Mouse (Mus musculus): ENCODE measurements around the gene Adgrg6.
A peak's percentile ranks its signal among the peaks of the same experiment; 100 is the strongest.

Gene Adgrg6

DNA sequence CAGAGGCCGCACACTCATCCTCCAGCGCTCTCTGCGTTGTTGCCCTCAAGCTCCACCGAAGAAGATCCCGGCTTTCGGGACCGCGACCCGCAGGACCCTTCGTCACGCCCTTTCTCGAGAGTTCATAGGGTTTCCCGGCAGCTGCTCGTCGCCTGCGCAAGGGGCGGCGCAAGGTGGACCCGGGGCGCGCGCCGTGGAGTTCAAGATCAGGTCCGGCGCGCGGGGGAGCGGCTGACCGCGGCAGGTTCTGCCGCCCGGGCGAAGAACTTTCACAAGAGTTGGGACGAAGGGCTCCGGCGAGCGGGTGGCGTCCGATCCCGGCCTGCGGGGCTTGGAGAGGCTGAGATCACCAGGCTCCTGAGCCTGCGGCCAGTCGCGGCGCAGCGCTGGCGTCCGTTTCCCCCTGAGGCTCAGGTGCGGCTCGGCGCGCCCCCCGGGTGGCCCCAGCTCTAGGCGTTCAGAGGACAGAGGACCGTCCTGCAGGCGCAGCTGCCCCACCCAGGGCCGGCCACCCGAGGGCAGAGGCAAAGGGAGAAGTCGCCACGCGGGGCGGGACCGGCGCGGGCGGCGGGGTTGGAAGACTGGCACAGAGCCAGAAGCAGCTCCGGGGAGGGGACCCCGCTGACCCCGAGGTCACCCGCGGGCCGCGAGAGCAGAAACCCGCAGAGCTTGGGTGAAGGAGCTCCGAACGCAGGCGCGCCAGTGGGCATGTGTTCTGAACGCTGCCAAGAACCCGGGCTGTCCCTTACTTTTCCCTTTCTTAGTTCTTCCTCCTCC lies at the start of gene Adgrg6:
Adgrg6 (minus strand) TSS at position 719 of the 777 bp plus-strand sequence.
- DNase-seq = peak; percentile 23

GRCm38 (mm10) chr10:14592215-14592614 lies 46.8 kb upstream of the Adgrg6 start:
- DNase-seq = no peak

GRCm38 (mm10) chr10:14590816-14591215 lies 45.4 kb upstream of the Adgrg6 start:
- no peak for DNase-seq

DNA sequence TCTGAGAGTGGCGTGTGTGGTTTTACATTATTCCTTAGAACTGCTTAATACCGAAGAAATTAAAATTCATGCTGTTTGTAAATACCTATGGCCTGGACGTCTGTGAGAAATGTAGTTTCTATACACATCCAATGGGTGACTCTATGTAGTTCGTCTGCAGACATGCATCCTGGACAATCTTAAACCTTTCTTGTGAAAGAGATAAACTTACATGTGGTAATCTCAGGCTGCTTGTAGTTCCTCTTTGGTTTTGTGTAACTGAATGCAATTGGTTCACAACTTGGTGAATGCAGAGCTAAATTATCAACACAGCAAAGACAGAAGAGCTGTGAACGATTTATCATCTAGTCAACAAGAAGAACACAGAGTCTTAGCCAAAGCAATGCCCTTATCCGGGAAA lies 44.2 kb upstream of the Adgrg6 start:
- no peak for DNase-seq

- DNase-seq = no peak
These were observed 38.0 kb upstream of the Adgrg6 start for GRCm38 (mm10) chr10:14583496-14583895.

- no peak for DNase-seq
These were observed 28.8 kb upstream of the Adgrg6 start for GRCm38 (mm10) chr10:14574255-14574654.

GRCm38 (mm10) chr10:14571143-14571542 lies 25.7 kb upstream of the Adgrg6 start:
- no peak for DNase-seq

DNA sequence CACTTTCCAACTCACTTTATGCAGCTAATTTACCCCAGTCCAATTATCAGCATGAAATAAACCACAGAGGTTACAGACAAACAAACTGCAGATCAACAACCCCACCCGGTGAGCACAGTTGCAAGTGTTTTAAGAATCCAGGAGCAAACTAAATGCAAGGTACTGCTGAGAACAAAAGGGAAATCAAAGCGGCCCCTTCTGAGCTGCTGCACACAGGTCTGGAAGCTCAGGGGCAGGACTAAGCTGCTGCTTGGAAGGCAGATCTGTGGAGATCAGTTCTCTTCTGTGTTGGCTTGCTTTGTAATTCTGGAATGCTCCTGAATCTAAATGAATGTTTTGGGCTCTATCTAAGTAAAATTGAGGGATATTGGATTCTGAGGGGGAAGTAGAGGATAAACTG lies 25.2 kb upstream of the Adgrg6 start:
- no peak for DNase-seq

DNA sequence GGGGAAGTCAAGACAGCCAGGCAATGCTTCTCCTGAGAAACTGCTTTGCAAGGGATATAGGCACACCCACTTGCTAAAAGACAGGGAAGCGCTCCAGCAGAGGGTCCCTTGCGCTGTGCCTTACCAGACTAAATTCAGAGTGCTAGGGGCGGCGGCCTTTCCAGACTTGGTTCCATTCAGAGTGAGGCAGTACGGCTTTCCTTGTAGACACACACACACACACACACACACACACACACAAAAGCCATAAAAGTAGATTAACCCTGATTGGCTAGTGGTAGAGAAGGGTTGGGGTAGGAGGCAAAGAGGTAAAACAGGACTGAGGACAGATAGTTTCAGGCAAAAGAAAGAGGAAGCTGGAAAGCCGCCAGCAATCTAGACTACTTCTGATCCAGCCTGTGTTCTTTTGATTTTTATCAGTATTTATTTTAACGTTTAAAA lies 672 bp upstream of the Adgrg6 start:
- no peak for DNase-seq

- DNase-seq = no peak
These were observed 885 bp downstream of the Adgrg6 start for GRCm38 (mm10) chr10:14544608-14544940.

GRCm38 (mm10) chr10:14543511-14544067 lies 1.9 kb downstream of the Adgrg6 start:
- DNase-seq = no peak

DNA sequence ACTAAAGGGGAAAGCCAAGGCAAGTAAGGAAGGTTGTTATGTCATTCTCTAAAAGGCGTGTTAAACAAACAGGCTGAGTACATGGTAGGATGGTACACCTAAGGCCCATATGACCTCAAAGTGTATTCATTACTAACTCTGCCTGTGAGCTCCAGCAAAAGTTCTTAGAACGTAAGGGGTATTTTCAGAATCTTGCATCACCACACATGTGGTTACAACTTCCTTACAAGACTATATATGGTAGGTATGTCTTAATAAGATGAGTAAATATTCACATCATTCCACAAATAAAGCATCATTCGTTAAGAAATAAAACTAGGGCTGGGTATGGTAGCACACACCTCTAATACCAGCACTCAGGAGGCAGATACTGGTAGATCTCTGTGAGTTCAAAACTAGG lies 8.4 kb downstream of the Adgrg6 start:
- no peak for DNase-seq

- DNase-seq = no peak
These were observed 14.4 kb downstream of the Adgrg6 start for GRCm38 (mm10) chr10:14531090-14531489.

DNA sequence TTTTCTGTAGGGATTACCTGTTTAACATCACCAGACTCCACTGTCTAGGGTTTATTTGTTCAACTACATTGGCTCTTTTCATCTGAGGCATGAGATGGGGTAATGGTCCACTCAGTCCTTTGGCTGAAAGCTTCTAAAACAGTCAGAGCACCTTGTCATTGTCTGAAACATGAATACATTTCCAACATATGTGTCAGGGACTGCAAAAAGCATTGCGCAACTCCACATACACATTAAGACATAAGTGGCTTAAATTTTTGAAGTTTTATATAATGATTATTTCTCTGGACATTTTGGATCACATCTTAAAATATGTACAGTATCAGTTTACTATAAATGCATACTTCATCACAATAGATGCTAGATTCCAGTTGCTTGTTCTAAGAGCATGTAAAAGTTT lies 14.8 kb downstream of the Adgrg6 start:
- DNase-seq = no peak

DNA sequence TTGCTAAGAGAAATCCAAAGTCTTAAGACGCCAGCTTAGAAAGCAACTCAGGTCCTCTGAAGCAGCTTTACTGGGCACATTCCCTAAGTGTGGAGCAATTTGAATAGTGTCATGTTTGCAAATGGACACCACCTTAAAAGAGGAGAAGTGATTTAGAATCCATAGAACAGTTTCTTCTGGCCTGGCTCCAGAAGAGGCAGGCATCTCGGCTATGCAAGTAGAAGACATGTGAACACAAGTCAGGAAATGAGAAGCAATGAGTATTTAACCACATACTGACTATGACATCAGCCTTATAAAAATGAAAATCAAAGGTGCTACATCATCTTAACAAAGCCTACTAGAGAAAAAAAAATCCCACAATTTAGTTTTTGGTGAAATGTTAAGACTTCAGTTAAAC lies 17.7 kb downstream of the Adgrg6 start:
- no peak for DNase-seq

- no peak for DNase-seq
These were observed 22.7 kb downstream of the Adgrg6 start for GRCm38 (mm10) chr10:14522729-14523128.

GRCm38 (mm10) chr10:14520912-14521675 lies 24.4 kb downstream of the Adgrg6 start:
- DNase-seq = no peak

DNA sequence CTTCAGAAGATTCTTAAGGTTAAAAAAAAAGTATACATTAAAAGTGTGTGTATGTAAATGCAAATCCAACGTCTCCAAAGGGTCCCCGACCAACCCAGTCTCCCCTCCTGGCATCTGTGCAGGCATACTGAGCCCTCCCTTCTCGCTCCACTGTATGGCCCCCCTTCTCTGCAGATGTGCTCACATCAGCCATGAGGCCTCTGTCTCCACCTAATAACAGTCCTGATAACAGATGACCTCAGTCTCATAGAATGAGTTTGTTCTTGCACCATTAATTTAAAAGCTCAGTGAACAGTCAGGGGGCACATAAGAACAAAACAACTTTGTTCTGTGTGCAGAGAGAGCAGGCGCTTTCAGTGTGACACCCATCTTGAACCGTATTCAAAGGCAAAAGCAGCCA lies 27.6 kb downstream of the Adgrg6 start:
- no peak for DNase-seq

DNA sequence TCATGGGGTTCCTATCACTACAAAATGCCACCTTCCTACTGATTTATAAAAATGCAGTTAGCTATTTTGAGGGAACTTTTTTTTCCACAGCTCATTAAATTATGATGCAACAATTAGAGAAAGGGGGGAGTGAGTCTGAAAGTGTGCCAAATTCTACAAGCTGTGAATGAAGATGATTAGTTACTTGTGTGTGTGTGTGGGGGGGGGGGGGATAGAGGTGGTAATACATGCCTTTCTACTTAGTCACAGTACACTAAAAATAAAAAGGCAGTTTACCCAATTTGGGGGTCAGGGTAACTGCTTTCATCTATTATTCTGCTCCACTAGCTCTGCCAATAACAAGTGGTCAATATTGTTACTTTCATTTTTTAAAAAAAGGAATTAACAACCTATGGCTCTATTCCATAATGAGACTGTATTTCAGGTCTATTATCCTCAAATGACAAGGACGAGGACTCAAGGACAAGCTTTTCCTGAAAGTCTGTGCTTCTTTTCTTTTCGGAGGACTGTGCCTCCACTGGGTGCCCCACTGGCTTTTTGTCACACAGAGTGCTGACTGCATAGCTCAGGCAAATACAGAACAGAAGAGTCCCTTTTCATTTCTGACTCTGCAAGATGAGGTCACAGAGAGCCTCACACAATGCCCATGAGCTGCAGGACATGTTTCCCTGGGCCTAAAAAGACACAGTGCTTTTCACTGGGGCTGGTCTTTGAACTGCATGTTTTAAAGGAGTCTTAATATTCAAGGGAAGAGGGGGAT lies 33.4 kb downstream of the Adgrg6 start:
- DNase-seq = no peak

DNA sequence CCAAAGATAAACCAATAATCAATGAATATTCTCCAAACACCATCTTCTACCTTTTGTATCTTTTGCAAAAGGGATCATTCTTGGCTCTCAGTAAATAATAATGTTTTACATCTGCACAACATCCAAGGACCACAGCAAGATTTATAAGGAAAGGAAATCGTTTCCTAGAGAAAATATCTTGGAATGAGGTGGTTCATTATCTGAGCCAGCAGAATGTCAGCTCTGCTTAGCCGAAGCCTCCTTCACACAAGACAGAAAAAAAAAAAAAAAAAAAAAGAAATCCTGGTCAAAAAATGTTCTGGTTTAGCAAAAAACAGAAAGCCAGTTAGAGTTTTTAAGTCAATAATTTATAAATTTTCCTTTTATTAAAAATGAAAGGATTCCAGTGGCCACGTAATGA lies 34.3 kb downstream of the Adgrg6 start:
- DNase-seq = no peak

- no peak for DNase-seq
These were observed 49.8 kb downstream of the Adgrg6 start for GRCm38 (mm10) chr10:14495658-14496057.

DNA sequence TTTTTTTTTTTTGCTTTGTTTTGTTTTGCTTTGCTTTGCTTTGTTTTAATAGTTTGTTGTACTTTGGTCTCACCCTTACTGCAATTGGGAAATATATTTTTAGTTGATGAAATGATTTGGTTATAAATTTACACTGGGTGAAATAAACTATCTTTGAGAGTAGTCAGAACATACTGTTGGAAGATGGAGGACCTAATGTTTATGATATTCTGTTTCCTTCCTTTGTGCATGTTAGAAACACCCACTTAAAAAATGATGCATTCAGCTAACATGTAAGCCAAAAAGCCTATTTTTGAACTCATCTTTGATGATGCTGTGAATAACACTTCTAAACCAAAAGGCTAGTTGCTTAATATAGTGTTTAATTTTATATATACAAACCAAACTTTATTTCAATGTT lies 50.3 kb downstream of the Adgrg6 start:
- no peak for DNase-seq

DNA sequence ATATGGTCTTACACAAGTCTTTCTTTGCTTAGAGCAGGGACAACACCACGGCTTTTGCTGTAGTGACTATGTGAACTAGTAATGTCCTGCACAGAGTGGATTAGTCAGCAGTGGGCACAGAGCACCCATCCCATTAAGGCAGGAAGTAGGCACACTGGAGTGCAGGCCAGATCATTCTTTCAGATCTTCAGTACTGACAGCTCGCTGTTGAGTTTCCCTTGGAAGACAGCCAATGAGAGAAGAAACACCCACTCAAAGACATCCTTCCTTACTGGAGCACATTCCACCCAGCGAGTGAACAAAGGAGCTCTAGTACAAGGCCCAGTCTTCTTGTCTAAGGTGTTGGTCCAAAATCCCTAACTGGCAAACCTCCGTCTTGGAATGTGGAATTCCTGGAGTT lies 53.6 kb downstream of the Adgrg6 start:
- DNase-seq = no peak
